Mouse (Mus musculus): ENCODE measurements around the gene Gm36245.

- TF ChIP-seq CHD2 (IDR thresholded peaks at IDR 0.05; ENCODE audit: low read length) (no peak), MAX (IDR thresholded peaks at IDR 0.05; ENCODE audit: low read length) (no peak), EP300 (IDR thresholded peaks at IDR 0.05; ENCODE audit: low read depth in 1 of 2, low read length in 2 of 2) (no peak), NELFE (IDR thresholded peaks at IDR 0.05; ENCODE audit: low read depth, low read length) (no peak), RAD21 (IDR thresholded peaks at IDR 0.05; ENCODE audit: low read depth, low read length) (no peak), TBP (IDR thresholded peaks at IDR 0.05; ENCODE audit: low read depth, low read length) (no peak), USF1 (IDR thresholded peaks at IDR 0.05; ENCODE audit: low read depth, low read length) (no peak), CTCF (IDR thresholded peaks at IDR 0.05 in 2 of 3, conservative IDR thresholded peaks at IDR 0.05 in 1 of 3; ENCODE audit: control insufficient read depth in 1 of 3, insufficient read depth in 1 of 3, low read depth in 2 of 3, low read length in 3 of 3, poor library complexity in 1 of 3, severe bottlenecking in 1 of 3) (no peak), POLR2AphosphoS2 (IDR thresholded peaks at IDR 0.05; ENCODE audit: low read length) (no peak), TCF12 (IDR thresholded peaks at IDR 0.05; ENCODE audit: low read depth, low read length) (no peak), POLR2A (IDR thresholded peaks at IDR 0.05; ENCODE audit: control insufficient read depth in 1 of 2, insufficient read depth in 1 of 2, low read depth in 1 of 2, low read length in 2 of 2, poor library complexity in 1 of 2) (no peak), MAZ (IDR thresholded peaks at IDR 0.05; ENCODE audit: low read depth, low read length) (no peak)
Measured at GRCm38 (mm10) chr15:77587026-77587425, 12.0 kb upstream of the Gm36245 start.
